Mouse (Mus musculus) bone marrow macrophage, adult 2 months (primary cell): ENCODE results near the gene Egflam. TPM values are rescaled to one million over a fixed set of nuclear protein-coding genes. Genes with fewer than 3 reads are reported as not detected.

Experiments used
- H3K27ac ChIP-seq: 2 replicates; pipeline ENCODE4 v1.5.1; 2012; ENCODE audit warnings: low read depth, low read length; ENCODE audit not compliant: insufficient read depth
- H3K4me1 ChIP-seq: 2 replicates; pipeline ENCODE4 v1.6.1; 2012; ENCODE audit warnings: low read length; ENCODE audit not compliant: control insufficient read depth, insufficient read depth
- H3K4me3 ChIP-seq: 2 replicates; pipeline ENCODE4 v1.5.1; 2012; ENCODE audit warnings: mild to moderate bottlenecking, low read length, moderate library complexity; ENCODE audit not compliant: insufficient read depth
- CTCF ChIP-seq: IDR thresholded peaks from 2 replicates; pipeline ENCODE4 v1.5.1; 2012; ENCODE audit warnings: low read depth, mild to moderate bottlenecking, low read length, moderate library complexity
- POLR2A ChIP-seq: IDR thresholded peaks from 2 replicates; pipeline ENCODE4 v1.6.1; 2012; ENCODE audit warnings: mild to moderate bottlenecking, low read depth, low read length, borderline replicate concordance
- polyA plus RNA-seq: library from polyadenylated mRNA; stranded (reverse); fragments of >200 nt; gene quantifications from 2 replicates; pipeline ENCODE4 v1.2.4, GENCODE M21; 2012; ENCODE audit not compliant: missing spikeins, insufficient read depth, insufficient read length

Egflam gene
- polyA plus RNA-seq, 1 experiment = not detected

- no peak overlapping the region for H3K4me3 ChIP-seq
- no peak overlapping the region for H3K27ac ChIP-seq
- H3K4me1 ChIP-seq = no peaks in the 10 kb centered on the region
- TF ChIP-seq POLR2A (no peak), CTCF (no peak)
These were observed 210.5 kb downstream of the Egflam start for GRCm38 (mm10) chr15:7187682-7188081.

DNA sequence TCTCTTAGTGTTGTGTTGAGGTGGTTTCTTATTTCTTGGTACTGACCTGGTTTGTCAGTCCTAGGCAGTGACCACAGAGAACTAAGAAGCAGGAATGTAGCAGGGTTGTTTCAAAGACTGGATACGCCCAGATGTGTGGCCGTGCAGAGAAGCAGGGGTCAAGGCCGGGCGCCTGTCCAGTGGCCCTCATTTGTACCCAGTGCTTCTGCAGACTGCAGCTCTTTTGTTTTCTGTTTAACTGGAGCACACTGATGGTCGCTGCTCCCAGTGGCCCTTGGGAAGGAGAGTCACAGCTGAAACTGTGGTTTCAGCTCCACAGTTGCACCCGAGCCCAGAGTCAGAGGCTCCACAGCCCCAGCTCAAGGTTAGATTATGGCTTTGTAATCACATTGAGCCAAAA is 217.6 kb downstream of the Egflam start:
- Histone ChIP-seq H3K4me1 (no peaks in the 10 kb centered on the region), H3K4me3 (no peak overlapping the region), H3K27ac (no peak overlapping the region)
- TF ChIP-seq CTCF (no peak), POLR2A (no peak)

GRCm38 (mm10) chr15:7173776-7174175 is 224.4 kb downstream of the Egflam start:
- Histone ChIP-seq H3K4me3 (no peak overlapping the region), H3K27ac (no peak overlapping the region), H3K4me1 (no peaks in the 10 kb centered on the region)
- no peak for TF ChIP-seq POLR2A
- TF ChIP-seq CTCF = no peak

DNA sequence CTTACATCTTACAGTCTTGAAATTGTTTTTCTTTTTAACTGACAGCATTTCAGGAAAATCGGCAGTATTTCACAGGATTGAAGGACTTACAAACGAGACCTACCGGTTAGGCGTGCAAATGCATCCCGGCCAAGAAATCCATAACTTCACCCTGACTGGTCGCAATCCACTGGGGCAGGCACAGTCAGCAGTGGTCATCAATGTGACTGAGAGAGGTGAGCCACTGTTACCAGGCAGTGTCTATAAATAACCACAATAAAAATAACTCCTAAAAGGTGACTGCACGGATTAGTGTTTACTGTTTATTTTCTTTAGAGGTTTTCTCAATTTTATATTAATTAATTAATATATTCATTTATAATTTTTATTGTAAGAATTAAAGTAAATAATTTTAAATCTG is 224.8 kb downstream of the Egflam start:
- H3K4me3 ChIP-seq = no peak overlapping the region
- no peaks in the 10 kb centered on the region for H3K4me1 ChIP-seq
- no peak overlapping the region for H3K27ac ChIP-seq
- no peak for TF ChIP-seq CTCF

- no peak overlapping the region for H3K27ac ChIP-seq
- H3K4me3 ChIP-seq = no peak overlapping the region
- TF ChIP-seq POLR2A (no peak), CTCF (no peak)
- no peaks in the 10 kb centered on the region for H3K4me1 ChIP-seq
These were observed 225.3 kb downstream of the Egflam start for GRCm38 (mm10) chr15:7172875-7173274.

DNA sequence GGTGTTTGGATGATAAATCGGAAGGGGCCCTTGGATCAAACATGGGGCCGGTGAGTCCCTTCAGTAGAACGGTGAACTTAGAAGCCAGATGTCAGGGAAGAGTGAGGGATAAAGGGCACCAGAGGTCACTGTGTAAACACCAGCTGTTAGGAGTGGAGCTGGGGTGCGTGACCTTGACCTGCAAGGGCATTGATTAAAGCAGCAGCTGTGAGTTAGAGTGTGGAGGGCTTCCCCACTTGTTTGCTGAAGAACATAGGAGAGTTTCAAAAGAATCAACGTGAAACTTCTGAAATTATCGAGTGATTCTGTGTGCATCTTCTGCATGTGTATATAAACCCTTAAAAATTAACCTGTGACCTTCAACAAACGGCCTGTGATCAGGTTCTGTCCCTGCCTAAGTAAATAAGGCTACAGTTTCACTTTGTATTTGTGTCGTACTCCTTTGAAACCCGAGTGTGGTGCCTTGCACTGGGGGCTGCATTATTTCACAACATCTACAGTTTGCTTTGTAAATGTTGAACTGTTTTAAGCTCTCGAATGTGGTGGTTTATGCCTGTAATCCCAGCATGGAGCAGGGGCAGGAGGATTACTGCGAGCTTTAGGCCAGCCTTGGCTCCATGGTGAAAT is 230.2 kb downstream of the Egflam start:
- no peak for TF ChIP-seq CTCF
- TF ChIP-seq POLR2A = no peak
- H3K4me3 ChIP-seq = no peak overlapping the region
- H3K4me1 ChIP-seq = no peaks in the 10 kb centered on the region
- no peak overlapping the region for H3K27ac ChIP-seq

GRCm38 (mm10) chr15:7167238-7167905 is 230.8 kb downstream of the Egflam start:
- Histone ChIP-seq H3K4me3 (no peak overlapping the region), H3K4me1 (no peaks in the 10 kb centered on the region), H3K27ac (no peak overlapping the region)
- TF ChIP-seq POLR2A = no peak
- TF ChIP-seq CTCF = no peak

DNA sequence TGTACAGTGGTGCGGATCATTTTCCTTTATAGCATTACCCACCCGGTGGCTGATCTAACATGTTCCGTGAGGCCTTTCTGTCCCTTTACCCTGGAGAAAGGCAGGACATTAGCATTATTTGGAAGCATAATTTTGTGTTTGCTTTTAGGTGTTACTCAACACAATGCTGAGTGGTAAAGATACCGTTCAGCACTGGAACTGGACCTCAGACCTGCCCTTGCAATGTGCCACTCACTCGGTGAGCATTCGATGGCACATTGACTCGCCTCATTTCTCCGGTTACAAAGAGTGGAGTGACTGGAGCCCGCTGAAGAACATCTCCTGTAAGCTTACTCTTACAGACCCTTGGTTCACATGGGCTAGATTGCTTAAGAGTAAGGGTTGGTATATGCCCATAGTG is 231.5 kb downstream of the Egflam start:
- Histone ChIP-seq H3K27ac (no peak overlapping the region), H3K4me1 (no peaks in the 10 kb centered on the region), H3K4me3 (no peak overlapping the region)
- no peak for TF ChIP-seq POLR2A
- TF ChIP-seq CTCF = no peak

GRCm38 (mm10) chr15:7163851-7164250 is 234.3 kb downstream of the Egflam start:
- Histone ChIP-seq H3K4me3 (no peak overlapping the region), H3K27ac (no peak overlapping the region), H3K4me1 (no peaks in the 10 kb centered on the region)
- TF ChIP-seq POLR2A = no peak
- TF ChIP-seq CTCF = no peak

GRCm38 (mm10) chr15:7160321-7160720 is 237.9 kb downstream of the Egflam start:
- no peak overlapping the region for H3K4me3 ChIP-seq
- TF ChIP-seq CTCF (no peak), POLR2A (no peak)
- no peak overlapping the region for H3K27ac ChIP-seq
- peaks cover 2% of the 10 kb centered on the region; the same call in 1 of the 2 replicates for H3K4me1 ChIP-seq

DNA sequence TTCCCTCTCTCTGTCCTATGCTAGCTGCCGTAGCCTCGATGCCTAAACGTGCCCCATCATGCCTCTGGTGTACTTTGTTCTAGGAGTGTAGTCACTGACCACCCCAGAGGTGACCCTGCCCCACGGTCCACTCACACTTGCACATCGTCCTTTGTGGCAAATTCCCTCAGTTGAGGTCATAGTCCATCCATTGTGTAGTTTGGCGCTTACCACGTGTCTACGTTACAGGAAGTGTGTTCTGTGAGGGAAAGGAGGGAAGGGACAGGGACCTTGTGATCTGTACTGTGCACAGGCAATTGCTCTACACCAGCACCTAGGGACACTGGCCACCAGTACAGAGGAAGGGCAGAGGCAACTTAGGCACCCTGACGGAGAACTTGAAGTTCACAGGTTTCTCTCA is 238.3 kb downstream of the Egflam start:
- Histone ChIP-seq H3K4me3 (no peak overlapping the region), H3K4me1 (peaks cover 2% of the 10 kb centered on the region; the same call in 1 of the 2 replicates), H3K27ac (no peak overlapping the region)
- TF ChIP-seq POLR2A (no peak), CTCF (no peak)
